Mouse (Mus musculus): ENCODE measurements around the gene Zfp319. TPM values are rescaled to one million over a fixed set of nuclear protein-coding genes. Genes with fewer than 3 reads are reported as not detected.

Zfp319 gene
- polyA plus RNA-seq, 1 experiment, result 0.09 TPM

DNA sequence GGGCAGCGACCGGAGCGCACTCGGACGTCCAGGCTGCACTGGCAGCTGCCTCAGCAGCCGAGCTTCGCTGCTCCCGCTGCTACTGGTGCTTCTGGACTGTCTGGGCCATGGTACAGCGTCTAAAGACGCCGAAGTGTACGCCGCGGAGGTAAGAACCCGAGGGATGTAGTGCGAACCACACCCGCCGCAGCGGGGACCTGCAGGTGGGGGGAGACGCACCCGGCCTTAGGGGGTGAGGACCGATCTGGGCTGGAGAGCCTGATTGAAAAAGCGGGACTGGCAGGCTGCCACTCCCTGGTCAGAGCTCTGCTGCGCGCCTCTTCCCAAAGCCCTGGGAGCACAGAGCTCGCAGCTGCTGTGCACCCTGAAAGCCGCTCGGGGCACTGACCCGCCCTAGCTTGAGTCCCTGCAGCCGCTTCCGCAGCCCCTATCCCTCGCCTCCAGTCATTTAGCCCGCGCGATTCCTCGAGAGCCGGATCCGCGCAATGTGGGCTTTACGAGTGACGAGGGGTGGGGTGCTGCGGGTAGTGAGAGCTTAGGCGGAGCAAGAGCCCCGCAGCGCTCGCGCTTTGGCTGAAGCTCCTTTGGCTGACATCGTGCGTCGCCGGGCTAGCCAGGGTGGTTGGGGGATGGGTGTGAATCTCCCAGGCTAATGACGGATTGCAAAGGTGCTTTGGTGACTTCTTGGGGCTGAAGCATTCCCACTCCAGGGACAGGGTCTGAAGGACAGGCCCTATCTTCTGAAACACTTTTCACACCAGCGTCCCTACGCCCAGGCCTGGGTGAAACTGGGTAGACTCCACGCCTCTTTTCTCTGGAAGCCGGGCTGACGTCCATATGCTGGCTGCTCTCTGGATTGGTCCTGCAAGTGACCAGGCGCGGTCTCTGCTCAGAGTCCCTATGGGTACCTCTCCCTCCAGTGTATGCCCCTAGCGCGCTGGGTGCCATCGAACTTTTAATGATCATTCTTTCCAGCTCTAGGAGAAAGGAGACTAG is 21.4 kb upstream of the Zfp319 start:
- H3K4me1 ChIP-seq (ENCODE audit: control insufficient read depth), result no peaks in the 10 kb centered on the region
- peak overlapping the region; percentile 41 for H3K4me3 ChIP-seq (replicated peaks)

DNA sequence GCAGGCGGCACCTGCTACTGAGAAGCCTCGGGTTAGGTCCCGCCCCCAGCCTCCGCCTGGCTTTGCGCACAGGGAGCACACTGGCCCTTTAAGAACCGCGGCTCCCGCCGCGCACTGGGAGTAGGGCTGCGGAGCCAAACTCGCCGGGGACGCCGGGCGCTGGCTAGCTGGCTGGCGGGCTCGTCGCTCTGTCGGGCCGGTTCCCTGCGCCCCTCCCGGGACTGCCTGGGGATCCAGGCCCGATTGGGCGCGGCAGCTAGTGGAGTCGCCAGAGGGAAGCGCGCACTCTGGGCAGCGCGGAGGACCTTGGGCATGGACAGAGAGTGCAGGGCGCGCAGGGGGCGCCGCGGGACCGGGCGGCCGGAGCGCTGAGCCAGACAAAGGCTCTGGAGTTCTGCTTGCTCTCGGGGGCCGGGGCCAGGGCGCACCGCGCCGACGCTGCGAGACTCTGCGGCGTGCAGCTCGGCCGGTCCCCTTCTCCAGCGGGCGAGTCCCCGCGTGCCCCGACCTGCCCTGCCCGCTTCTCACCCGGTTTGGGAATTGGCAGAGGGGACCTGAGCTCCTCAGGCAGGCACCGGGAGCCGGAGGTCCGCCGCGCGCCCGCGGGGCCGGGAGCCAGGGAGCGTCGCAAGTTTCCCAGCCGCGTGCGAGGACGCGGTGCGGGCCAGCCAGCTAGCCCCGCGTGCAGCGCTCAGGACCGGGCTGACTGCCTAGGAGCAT is 20.6 kb upstream of the Zfp319 start, which contains the start of gene Mmp15:
Gene Mmp15, plus strand, starts transcription at position 118 of the 720 bp plus-strand sequence.
- H3K27me3 ChIP-seq (ENCODE audit: control insufficient read depth), result peaks cover 57% of the 10 kb centered on the region
- H3K4me3 ChIP-seq (replicated peaks), result peak within 1 kb of the TSS; percentile 41
- no peaks in the 10 kb centered on the region for H3K36me3 ChIP-seq (ENCODE audit: control insufficient read depth)
- H3K4me1 ChIP-seq (ENCODE audit: control insufficient read depth), result no peaks in the 10 kb centered on the region
- no peak for TF ChIP-seq TAL1 (IDR thresholded peaks at IDR 0.05; ENCODE audit: low read length)
- TF ChIP-seq GATA1 (IDR thresholded peaks at IDR 0.05; ENCODE audit: low read length), result no peak
- no peaks in the 10 kb centered on the region; the same call in 1 of the 2 replicates for H3K9me3 ChIP-seq (ENCODE audit: control insufficient read depth, low read length)

More for the DNA sequence above, 21.4 kb upstream of the Zfp319 start:
- H3K27me3 ChIP-seq (ENCODE audit: control insufficient read depth), result peaks cover 57% of the 10 kb centered on the region
- TF ChIP-seq GATA1 (IDR thresholded peaks at IDR 0.05; ENCODE audit: low read length), result no peak
- TF ChIP-seq TAL1 (IDR thresholded peaks at IDR 0.05; ENCODE audit: low read length), result no peak
- no peaks in the 10 kb centered on the region; the same call in 1 of the 2 replicates for H3K9me3 ChIP-seq (ENCODE audit: control insufficient read depth, low read length)
- no peaks in the 10 kb centered on the region for H3K36me3 ChIP-seq (ENCODE audit: control insufficient read depth)

DNA sequence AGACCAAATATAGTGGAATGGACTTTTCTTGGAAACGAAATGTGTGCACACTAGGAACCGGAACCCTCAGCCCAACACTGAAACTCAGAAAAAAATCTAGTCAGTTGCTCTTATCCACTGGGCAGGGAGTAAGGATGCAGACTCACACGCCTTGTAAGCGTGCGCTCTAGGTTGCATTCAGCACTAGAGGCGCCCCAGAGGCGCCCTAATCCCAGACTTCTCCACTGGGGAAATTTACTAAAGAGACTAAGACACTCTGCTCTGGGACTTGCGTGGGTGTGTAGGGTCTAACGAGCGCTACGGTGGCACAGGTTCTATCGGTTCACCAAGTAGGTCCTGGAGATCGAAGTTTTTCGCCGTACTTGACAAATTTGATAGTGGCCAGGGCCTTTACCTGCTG is 19.7 kb upstream of the Zfp319 start:
- Histone ChIP-seq H3K4me1 (ENCODE audit: control insufficient read depth) (no peaks in the 10 kb centered on the region), H3K9me3 (ENCODE audit: control insufficient read depth, low read length) (no peaks in the 10 kb centered on the region; the same call in 1 of the 2 replicates), H3K4me3 (replicated peaks) (no peak overlapping the region), H3K27me3 (ENCODE audit: control insufficient read depth) (peaks cover 57% of the 10 kb centered on the region), H3K36me3 (ENCODE audit: control insufficient read depth) (peaks cover 1% of the 10 kb centered on the region; the same call in 1 of the 2 replicates)
- TF ChIP-seq TAL1 (IDR thresholded peaks at IDR 0.05; ENCODE audit: low read length) (no peak), GATA1 (IDR thresholded peaks at IDR 0.05; ENCODE audit: low read length) (no peak)

DNA sequence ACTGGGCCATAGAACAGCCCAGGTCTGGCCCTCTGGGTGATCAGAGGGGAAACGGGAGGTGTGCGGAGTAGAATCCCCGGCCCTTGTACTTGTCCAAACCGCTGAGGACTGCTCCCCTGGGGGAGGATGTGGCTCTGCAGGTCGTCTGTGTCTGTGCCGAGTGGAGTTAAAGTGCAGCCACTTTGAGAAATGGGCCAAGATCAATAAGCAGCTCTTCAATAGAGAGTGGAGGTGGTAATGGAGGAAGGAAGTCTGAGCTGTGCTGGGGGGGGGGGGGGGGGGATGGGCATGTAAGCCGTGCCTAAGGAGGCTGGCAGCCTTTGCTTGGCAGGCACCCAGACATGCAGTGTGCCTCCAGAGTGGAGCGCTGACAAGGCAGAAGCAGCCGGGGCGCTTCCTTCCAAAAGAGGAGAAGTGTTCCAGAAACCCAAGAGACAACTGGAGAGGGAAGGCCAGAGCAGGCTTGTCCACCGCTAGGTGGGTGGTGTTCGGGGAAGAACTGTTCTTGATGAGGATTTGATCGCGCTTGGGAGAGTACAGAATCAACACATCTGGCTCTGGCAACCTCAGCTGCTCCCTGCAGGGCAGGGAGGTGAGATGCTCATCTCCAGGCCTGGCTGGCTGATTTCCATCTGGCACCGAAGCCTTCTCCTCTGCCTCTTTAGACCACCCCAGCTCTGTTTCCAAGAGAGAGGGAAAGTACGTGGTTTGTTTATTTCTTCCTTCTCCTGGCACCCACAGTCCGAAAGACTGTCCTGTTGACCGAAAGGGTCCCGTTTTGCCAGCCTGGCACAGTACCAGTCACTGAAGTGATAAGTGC is 17.3 kb upstream of the Zfp319 start:
- Histone ChIP-seq H3K4me1 (ENCODE audit: control insufficient read depth) (no peaks in the 10 kb centered on the region), H3K9me3 (ENCODE audit: control insufficient read depth, low read length) (no peaks in the 10 kb centered on the region; the same call in 1 of the 2 replicates), H3K27me3 (ENCODE audit: control insufficient read depth) (peaks cover 44% of the 10 kb centered on the region), H3K36me3 (ENCODE audit: control insufficient read depth) (peaks cover 15% of the 10 kb centered on the region), H3K4me3 (replicated peaks) (no peak overlapping the region)
- no peak for TF ChIP-seq GATA1 (IDR thresholded peaks at IDR 0.05; ENCODE audit: low read length)
- no peak for TF ChIP-seq TAL1 (IDR thresholded peaks at IDR 0.05; ENCODE audit: low read length)

DNA sequence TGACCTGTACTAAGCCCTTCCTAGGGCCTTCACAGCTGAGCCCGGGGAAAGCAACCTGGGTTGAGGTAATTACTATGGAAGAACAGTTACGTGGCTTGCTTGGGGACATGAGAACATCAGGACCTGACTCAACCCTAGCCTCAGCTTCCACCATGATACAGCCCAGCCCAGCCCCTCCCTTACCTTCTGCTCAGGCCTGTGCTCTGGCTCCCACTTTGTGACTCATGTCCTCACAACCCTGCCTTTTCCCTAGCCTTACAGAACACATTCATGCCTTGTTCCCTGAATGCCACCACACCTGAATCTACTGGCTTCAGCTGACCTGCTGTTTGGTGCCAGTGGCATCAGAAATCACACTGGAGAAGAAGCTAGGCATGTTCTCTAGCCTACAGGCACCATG is 16.6 kb upstream of the Zfp319 start:
- Histone ChIP-seq H3K36me3 (ENCODE audit: control insufficient read depth) (peaks cover 19% of the 10 kb centered on the region), H3K4me3 (replicated peaks) (no peak overlapping the region), H3K27me3 (ENCODE audit: control insufficient read depth) (peaks cover 38% of the 10 kb centered on the region), H3K9me3 (ENCODE audit: control insufficient read depth, low read length) (no peaks in the 10 kb centered on the region; the same call in 1 of the 2 replicates), H3K4me1 (ENCODE audit: control insufficient read depth) (no peaks in the 10 kb centered on the region)
- TF ChIP-seq TAL1 (IDR thresholded peaks at IDR 0.05; ENCODE audit: low read length) (no peak), GATA1 (IDR thresholded peaks at IDR 0.05; ENCODE audit: low read length) (no peak)

DNA sequence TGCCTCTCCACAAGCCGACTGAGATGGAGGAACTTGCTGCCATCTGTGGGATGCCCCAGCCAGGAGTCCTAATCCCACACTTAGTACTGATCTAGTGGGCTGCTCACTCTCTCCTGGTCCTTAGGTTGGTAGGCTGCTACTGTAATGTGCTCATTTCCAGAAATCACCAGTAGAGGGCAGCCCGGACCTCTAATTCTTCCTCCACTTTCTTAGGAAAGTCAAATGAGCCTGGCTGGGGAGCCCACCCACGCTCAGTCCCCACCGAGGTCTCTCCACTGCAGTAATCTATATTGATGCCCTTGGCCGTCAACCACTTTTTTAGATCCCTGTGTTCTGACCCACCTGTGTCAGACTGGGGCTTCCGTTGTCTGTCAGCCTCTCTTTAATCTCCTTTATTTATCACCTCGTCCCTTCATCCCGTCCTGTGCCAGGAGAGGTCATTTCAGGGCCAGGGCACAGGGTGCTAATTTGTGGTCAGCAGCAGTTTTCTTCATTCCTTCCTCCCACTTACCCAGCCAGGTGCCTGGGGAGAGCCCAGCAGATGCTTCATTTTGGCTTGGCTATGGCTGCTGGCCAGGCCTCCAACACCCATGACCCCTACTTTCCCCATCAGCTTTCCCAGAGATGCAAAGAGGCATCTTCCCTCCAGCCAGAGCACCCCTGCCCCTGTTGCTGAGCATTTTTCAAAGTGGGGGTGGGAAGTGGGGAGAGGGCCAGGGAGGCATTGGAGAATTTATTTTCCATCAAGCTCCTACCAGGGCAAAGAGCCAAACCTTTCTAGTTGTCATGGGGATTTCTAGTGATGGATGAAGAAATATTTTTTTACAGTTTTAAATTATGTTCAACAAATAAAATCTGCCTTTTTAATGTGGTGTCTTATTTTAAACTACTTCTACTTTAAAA is 15.1 kb upstream of the Zfp319 start:
- TF ChIP-seq GATA1 (IDR thresholded peaks at IDR 0.05; ENCODE audit: low read length) (no peak), TAL1 (IDR thresholded peaks at IDR 0.05; ENCODE audit: low read length) (no peak)
- Histone ChIP-seq H3K36me3 (ENCODE audit: control insufficient read depth) (peaks cover 22% of the 10 kb centered on the region), H3K4me3 (replicated peaks) (no peak overlapping the region)

DNA sequence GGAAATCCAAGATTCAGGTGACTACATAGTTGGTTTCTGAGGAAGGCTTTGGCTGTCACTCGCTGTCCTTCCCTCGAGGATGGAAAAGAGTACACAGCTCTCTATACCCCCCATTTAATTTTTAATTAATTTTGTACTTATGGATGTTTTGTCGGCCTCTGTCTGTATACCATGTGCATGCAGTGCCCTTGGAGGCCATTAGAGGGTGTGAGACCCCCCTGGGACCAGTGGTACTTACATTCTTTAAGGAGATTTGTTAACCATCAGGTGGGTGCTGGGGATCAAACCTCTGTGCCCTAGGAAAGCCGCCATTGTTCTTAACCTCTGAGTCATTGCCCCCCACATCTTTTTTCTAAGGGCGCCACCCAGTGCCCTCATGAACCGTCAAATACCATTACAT is 12.9 kb upstream of the Zfp319 start:
- peaks cover 38% of the 10 kb centered on the region for H3K36me3 ChIP-seq (ENCODE audit: control insufficient read depth)
- TF ChIP-seq GATA1 (IDR thresholded peaks at IDR 0.05; ENCODE audit: low read length), result no peak
- no peak for TF ChIP-seq TAL1 (IDR thresholded peaks at IDR 0.05; ENCODE audit: low read length)

More for the DNA sequence above, 15.1 kb upstream of the Zfp319 start:
- Histone ChIP-seq H3K27me3 (ENCODE audit: control insufficient read depth) (peaks cover 23% of the 10 kb centered on the region), H3K9me3 (ENCODE audit: control insufficient read depth, low read length) (no peaks in the 10 kb centered on the region), H3K4me1 (ENCODE audit: control insufficient read depth) (no peaks in the 10 kb centered on the region)

More for the DNA sequence above, 12.9 kb upstream of the Zfp319 start:
- Histone ChIP-seq H3K4me3 (replicated peaks) (no peak overlapping the region), H3K9me3 (ENCODE audit: control insufficient read depth, low read length) (no peaks in the 10 kb centered on the region), H3K27me3 (ENCODE audit: control insufficient read depth) (peaks cover 7% of the 10 kb centered on the region), H3K4me1 (ENCODE audit: control insufficient read depth) (no peaks in the 10 kb centered on the region)
